Mouse (Mus musculus) heart, adult 2 months (tissue): ENCODE data around the gene Dclk2. TPM values are rescaled to one million over a fixed set of nuclear protein-coding genes. Genes with fewer than 3 reads are reported as not detected.

Experiments used
- DNase-seq, 2 experiments: peaks; one replicate each; pipeline ENCODE4 v3.0.0; 2021
- H3K27ac ChIP-seq: fragments of 200-600 bp; 2 replicates; pipeline ENCODE4 v1.8.1; 2022
- H3K27me3 ChIP-seq: fragments of 200-500 bp; 2 replicates; pipeline ENCODE4 v1.6.1; 2012; ENCODE audit warnings: mild to moderate bottlenecking, low read length, inconsistent platforms, mixed read lengths; ENCODE audit not compliant: control insufficient read depth, insufficient read depth
- H3K36me3 ChIP-seq: fragments of 200-500 bp; 2 replicates; pipeline ENCODE4 v1.6.1; 2012; ENCODE audit warnings: low read length, inconsistent platforms; ENCODE audit not compliant: control insufficient read depth, insufficient read depth
- H3K4me1 ChIP-seq: fragments of 200-500 bp; 2 replicates; pipeline ENCODE4 v1.6.1; 2011; ENCODE audit warnings: low read length; ENCODE audit not compliant: control insufficient read depth, insufficient read depth
- H3K4me3 ChIP-seq: fragments of 200-600 bp; 2 replicates; pipeline ENCODE4 v1.8.1; 2022
- H3K79me2 ChIP-seq: fragments of 200-500 bp; replicated peaks from 2 replicates; pipeline ENCODE4 v1.6.1; 2012; ENCODE audit warnings: mild to moderate bottlenecking, inconsistent platforms, low read length, moderate library complexity, mixed read lengths; ENCODE audit not compliant: control insufficient read depth, insufficient read depth
- H3K9ac ChIP-seq: fragments of 200-500 bp; 2 replicates; pipeline ENCODE4 v1.6.1; 2012; ENCODE audit warnings: low read depth, mild to moderate bottlenecking, control low read depth, inconsistent platforms, low read length, mixed read lengths
- CTCF ChIP-seq: fragments of 200-600 bp; IDR thresholded peaks from 2 replicates; pipeline ENCODE4 v1.8.1; 2022; ENCODE audit warnings: antibody characterized with exemption, mild to moderate bottlenecking, moderate library complexity
- EP300 ChIP-seq: fragments of 200-500 bp; IDR thresholded peaks from 2 replicates; pipeline ENCODE4 v1.6.1; 2011; ENCODE audit warnings: low read depth, low read length, control low read depth; ENCODE audit not compliant: insufficient read depth
- POLR2A ChIP-seq: fragments of 200-500 bp; IDR thresholded peaks from 2 replicates; pipeline ENCODE4 v1.6.1; 2011; ENCODE audit warnings: mild to moderate bottlenecking, low read depth, low read length, control low read depth; ENCODE audit not compliant: insufficient read depth
- WGBS: fragments of 180-500 bp; shearing (Covaris S2); methylation state at CpG from one replicate; pipeline ENCODE4 v1.1.7; 2018; 5-methylcytosine and 5-hydroxymethylcytosine counted together
- intact Hi-C: fragments of 180-260 bp; cut with DNase I; formaldehyde crosslinking; loops from one replicate; pipeline ENCODE4 v1.15.1; 2025
- polyA plus RNA-seq: library from polyadenylated mRNA; depleted of rRNA; stranded (reverse); fragments of >200 nt; gene quantifications from 2 replicates; pipeline ENCODE4 v1.2.3, GENCODE M21; 2012
- total RNA-seq, 2 experiments: library from RNA; stranded (reverse); gene quantifications; 2 replicates each; pipeline ENCODE4 v1.2.3; 2021

The Dclk2 gene
- total and polyA plus RNA-seq, 3 experiments = 1.1 to 2.6 (median 1.5) TPM

DNA sequence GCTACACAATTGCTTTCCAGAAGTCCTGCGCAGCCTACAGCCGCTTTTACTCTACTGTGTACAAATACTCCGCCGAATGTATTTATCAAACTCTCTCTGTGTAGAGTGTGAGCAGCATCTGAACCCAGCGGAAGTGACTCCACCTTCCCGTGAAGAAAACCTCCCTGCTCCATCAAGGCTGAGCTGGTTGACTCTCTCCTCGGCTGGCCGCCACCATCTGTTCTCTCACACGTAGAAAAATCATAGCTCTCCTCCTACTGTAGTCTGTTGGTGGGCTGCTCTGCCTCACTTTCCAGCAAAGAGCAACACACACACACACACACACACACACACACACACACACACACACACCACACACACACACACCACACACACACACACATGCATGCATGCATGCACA, 111.5 kb downstream of the Dclk2 start:
- H3K9ac ChIP-seq = no peak overlapping the region

DNA sequence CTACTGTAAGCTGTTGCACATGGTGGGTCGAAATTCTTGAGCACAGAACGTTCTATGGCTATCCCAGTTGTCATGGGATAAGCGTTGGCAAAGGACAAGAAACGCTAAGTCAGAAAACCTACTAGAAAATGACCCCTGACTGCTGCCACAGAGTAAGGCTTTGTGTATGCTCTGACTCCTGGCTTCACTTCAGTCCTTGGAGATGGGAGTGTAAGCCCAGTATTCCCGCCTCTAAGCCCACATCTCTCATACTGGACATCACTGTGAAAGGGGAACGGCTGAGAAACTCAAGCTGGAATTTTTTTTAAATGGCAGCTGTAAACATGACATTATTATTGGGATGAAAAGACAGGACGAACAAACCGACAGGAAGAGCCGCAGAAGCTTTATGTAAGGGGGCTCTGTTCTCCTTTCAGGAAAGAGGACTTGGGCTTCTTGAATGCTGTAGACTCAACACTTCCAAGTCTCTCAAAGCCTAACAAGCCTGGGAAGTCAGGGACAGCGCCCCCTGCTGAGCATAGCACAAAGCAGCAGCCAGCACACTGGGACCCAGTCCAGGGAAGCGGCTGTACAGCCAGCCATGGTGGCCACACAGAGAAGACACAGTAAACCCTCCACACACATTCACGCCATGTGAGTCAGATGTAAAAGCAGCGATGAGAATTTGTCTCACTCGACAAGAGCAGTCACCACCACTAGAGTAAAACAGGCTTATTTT, 112.7 kb downstream of the Dclk2 start:
- 79% methylated on average over 14 of the region's 14 CpGs for WGBS
- Histone ChIP-seq H3K4me1 (peaks cover 3% of the 10 kb centered on the region), H3K79me2 (no peaks in the 10 kb centered on the region), H3K27ac (no peak overlapping the region), H3K27me3 (no peaks in the 10 kb centered on the region), H3K4me3 (no peak overlapping the region), H3K9ac (no peak overlapping the region), H3K36me3 (no peaks in the 10 kb centered on the region)
- intact Hi-C loops = no loop called here
- no peak for DNase-seq
- TF ChIP-seq CTCF = peak; percentile 61
- no peak for TF ChIP-seq POLR2A
- no peak for TF ChIP-seq EP300

More for the DNA sequence above, 111.5 kb downstream of the Dclk2 start:
- TF ChIP-seq CTCF (no peak), EP300 (no peak), POLR2A (no peak)
- Histone ChIP-seq H3K4me3 (no peak overlapping the region), H3K79me2 (no peaks in the 10 kb centered on the region), H3K27ac (no peak overlapping the region), H3K36me3 (no peaks in the 10 kb centered on the region), H3K27me3 (no peaks in the 10 kb centered on the region), H3K4me1 (peaks cover 4% of the 10 kb centered on the region)
- 89% methylated on average over 9 of the region's 9 CpGs for WGBS
- intact Hi-C loops = no loop called here
- DNase-seq = no peak

DNA sequence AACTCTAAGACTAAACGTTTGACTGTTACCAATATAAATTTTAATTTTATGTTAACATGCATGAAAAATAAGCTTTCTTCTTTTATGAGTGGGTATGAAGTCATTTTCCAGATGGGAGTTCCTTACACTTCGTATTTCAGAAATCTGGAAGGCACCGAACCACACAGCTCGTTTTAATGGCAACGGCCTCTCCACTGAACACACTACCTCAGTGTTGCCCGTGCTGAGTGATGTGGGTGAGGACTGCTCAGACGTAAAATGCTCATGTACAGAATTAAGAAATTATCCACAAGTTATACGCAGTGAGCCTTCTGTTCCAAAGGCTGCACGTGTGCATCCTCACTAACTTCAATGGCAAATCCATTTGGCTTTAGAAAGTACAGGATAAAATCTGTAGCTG, 113.8 kb downstream of the Dclk2 start:
- TF ChIP-seq EP300 = no peak
- TF ChIP-seq POLR2A = no peak
- no peak for TF ChIP-seq CTCF
- no peaks in the 10 kb centered on the region for H3K27me3 ChIP-seq
- intact Hi-C loops = no loop called here
- H3K36me3 ChIP-seq = no peaks in the 10 kb centered on the region
- H3K79me2 ChIP-seq = no peaks in the 10 kb centered on the region
- DNase-seq = no peak
- no peak overlapping the region for H3K27ac ChIP-seq
- H3K4me1 ChIP-seq = peaks cover 1% of the 10 kb centered on the region; the same call in 1 of the 2 replicates
- H3K4me3 ChIP-seq = no peak overlapping the region
- no peak overlapping the region for H3K9ac ChIP-seq
- WGBS = 97% methylated on average over 9 of the region's 9 CpGs

DNA sequence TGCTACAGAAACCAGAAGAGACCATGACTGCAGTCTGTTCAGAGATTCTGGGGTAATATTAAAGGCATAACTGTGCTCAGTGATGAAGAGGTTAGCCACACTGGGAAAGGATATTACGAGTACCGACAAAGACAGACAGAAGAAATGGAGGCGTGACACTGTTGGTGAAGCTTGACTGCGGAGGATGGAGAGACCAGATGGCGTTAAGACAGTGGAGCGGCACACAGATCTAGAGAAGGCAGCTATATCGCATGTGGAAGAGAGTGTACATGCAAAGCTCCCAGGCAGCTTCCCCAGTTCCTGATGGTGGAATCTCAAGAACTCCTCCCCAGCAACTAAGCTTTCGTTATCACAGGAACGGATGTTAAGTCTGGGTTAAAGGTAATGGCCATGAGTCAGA, 116.4 kb downstream of the Dclk2 start:
- 67% methylated on average over 9 of the region's 9 CpGs for WGBS
- Histone ChIP-seq H3K27me3 (no peaks in the 10 kb centered on the region), H3K4me1 (peaks cover 1% of the 10 kb centered on the region; the same call in 1 of the 2 replicates), H3K27ac (no peak overlapping the region), H3K4me3 (no peak overlapping the region), H3K79me2 (no peaks in the 10 kb centered on the region), H3K9ac (no peak overlapping the region), H3K36me3 (no peaks in the 10 kb centered on the region)
- TF ChIP-seq POLR2A (no peak), CTCF (no peak), EP300 (no peak)
- intact Hi-C loops = no loop called here
- DNase-seq = no peak

DNA sequence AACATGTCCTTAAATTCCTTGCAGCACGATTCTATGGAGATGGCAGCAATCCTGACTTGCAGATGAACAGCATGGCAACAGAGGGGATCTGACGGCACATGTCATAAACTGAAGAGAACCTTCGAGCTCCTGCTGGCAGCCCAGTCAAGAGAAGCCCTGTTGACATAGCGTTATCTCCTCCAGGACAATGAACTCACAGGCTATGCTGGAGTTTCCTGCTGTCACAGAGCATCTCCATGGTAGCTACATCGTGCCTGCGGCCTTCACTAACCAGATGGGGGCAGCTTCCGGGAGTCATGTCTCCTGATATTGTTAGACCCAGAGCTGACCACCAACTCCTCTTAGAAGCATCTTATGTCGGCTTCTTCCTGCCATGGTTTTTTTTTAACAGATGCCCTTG, 117.8 kb downstream of the Dclk2 start:
- no peak overlapping the region for H3K27ac ChIP-seq
- peaks cover 1% of the 10 kb centered on the region; the same call in 1 of the 2 replicates for H3K4me1 ChIP-seq
- no peaks in the 10 kb centered on the region for H3K27me3 ChIP-seq
- no peaks in the 10 kb centered on the region for H3K79me2 ChIP-seq
- TF ChIP-seq CTCF (no peak), EP300 (no peak), POLR2A (no peak)
- no peak for DNase-seq
- intact Hi-C loops = no loop called here
- WGBS = 37% methylated on average over 8 of the region's 8 CpGs
- no peaks in the 10 kb centered on the region for H3K36me3 ChIP-seq
- no peak overlapping the region for H3K4me3 ChIP-seq
- H3K9ac ChIP-seq = no peak overlapping the region

DNA sequence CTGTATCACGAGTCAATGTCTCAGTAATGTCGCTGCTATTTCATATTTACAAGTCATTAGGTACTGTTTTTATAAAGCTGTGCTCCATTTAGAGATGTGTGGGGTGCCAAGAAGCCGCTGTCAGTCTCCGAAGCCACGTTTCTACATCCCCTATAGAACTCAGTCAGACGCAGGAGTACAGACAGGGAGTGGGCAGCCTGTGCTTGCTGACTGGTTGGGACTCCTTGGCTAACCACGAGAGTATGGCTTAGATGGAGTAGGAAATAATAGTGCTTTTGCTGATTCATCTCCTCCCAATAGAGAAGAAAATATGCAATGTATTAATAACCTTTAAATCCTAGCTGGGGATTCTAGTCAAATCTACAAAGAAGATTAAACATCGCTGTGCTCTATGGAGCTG, 119.8 kb downstream of the Dclk2 start:
- TF ChIP-seq POLR2A (no peak), EP300 (no peak), CTCF (no peak)
- WGBS = 90% methylated on average over 8 of the region's 8 CpGs

More for the DNA sequence above, 119.8 kb downstream of the Dclk2 start:
- H3K36me3 ChIP-seq = no peaks in the 10 kb centered on the region
- intact Hi-C loops = no loop called here
- no peak for DNase-seq
- H3K27me3 ChIP-seq = no peaks in the 10 kb centered on the region
- no peak overlapping the region for H3K27ac ChIP-seq
- H3K4me3 ChIP-seq = no peak overlapping the region
- no peak overlapping the region for H3K9ac ChIP-seq
- peaks cover 1% of the 10 kb centered on the region; the same call in 1 of the 2 replicates for H3K4me1 ChIP-seq
- H3K79me2 ChIP-seq = no peaks in the 10 kb centered on the region
